Mouse (Mus musculus) thymus, adult 2 months (tissue): ENCODE results near the gene Mapkapk2.

ENCODE experiments used
- CTCF ChIP-seq: fragments of 200-500 bp; IDR thresholded peaks from 2 replicates; pipeline ENCODE4 v1.5.1; 2012; ENCODE audit warnings: mild to moderate bottlenecking, control low read depth, low read length, moderate library complexity, borderline replicate concordance; ENCODE audit not compliant: control insufficient read depth, poor library complexity, insufficient read depth; ENCODE audit errors: extremely low read depth
- POLR2A ChIP-seq: fragments of 200-500 bp; IDR thresholded peaks from 2 replicates; pipeline ENCODE4 v1.6.1; 2012; ENCODE audit warnings: mild to moderate bottlenecking, low read length, control low read depth, moderate library complexity; ENCODE audit not compliant: control insufficient read depth, poor library complexity, insufficient read depth; ENCODE audit errors: extremely low read depth

DNA sequence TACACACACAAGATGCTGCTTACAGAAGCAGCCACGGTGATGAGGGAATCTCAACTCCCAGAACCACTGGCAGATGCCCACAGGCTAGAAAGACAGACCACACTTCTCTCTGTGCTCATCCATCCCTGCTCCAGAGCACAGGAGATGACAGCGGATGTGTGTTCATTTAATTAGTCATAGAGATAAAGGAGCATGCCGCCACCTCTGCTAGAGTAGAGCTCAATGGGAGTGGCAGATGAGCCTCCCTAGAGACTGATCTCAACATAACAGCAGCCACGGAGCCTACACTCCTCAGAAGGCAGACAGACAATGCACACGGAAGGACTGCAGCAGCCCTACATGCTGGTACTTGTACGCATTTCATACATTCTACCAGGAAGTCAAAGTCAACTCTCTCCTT, 33.4 kb downstream of the Mapkapk2 start:
- TF ChIP-seq POLR2A (no peak), CTCF (no peak)
